Mouse (Mus musculus) thymus, postnatal 4 days (tissue): Measurements from ENCODE around the gene Prdx3.
"Not testable (repeated sequence)": the region's sequence is repeated elsewhere in the genome, so short reads cannot be mapped to it uniquely, and the experiment has no call there.

Experiments used
- DNase-seq: peaks from one replicate; pipeline ENCODE4 v3.0.0; 2021

The Prdx3 gene

GRCm38 (mm10) chr19:60874064-60874694, at the start of gene Prdx3:
Prdx3 (minus strand) TSS chr19:60874556.
- DNase-seq: peak; percentile 98

GRCm38 (mm10) chr19:60916869-60917570, 42.7 kb upstream of the Prdx3 start:
- no peak for DNase-seq

GRCm38 (mm10) chr19:60915862-60916261, 41.5 kb upstream of the Prdx3 start:
- DNase-seq: no peak

- DNase-seq: no peak
Observed at GRCm38 (mm10) chr19:60915236-60915635, 40.9 kb upstream of the Prdx3 start.

- no peak for DNase-seq
Observed at GRCm38 (mm10) chr19:60911653-60912052, 37.3 kb upstream of the Prdx3 start.

GRCm38 (mm10) chr19:60910304-60910703, 35.9 kb upstream of the Prdx3 start:
- DNase-seq: no peak

- DNase-seq: no peak
Observed at GRCm38 (mm10) chr19:60905477-60905876, 31.1 kb upstream of the Prdx3 start.

- no peak for DNase-seq
Observed at GRCm38 (mm10) chr19:60903971-60904370, 29.6 kb upstream of the Prdx3 start.

- DNase-seq: no peak
Observed at GRCm38 (mm10) chr19:60903139-60903538, 28.8 kb upstream of the Prdx3 start.

GRCm38 (mm10) chr19:60895251-60895880, 21.0 kb upstream of the Prdx3 start:
- no peak for DNase-seq

GRCm38 (mm10) chr19:60891934-60892547, 17.7 kb upstream of the Prdx3 start:
- peak; percentile 87 for DNase-seq

GRCm38 (mm10) chr19:60891123-60891470, 16.7 kb upstream of the Prdx3 start:
- no peak for DNase-seq

GRCm38 (mm10) chr19:60890391-60891122, 16.2 kb upstream of the Prdx3 start:
- no peak for DNase-seq

- peak; percentile 97 for DNase-seq
Observed at GRCm38 (mm10) chr19:60889714-60890315, 15.5 kb upstream of the Prdx3 start, which contains the start of gene Grk5. Grk5 (plus strand) TSS chr19:60889749.

GRCm38 (mm10) chr19:60889101-60889713, 14.9 kb upstream of the Prdx3 start:
- peak; percentile 54 for DNase-seq

GRCm38 (mm10) chr19:60887637-60888036, 13.3 kb upstream of the Prdx3 start:
- DNase-seq: no peak

- DNase-seq: no peak
Observed at GRCm38 (mm10) chr19:60883129-60883528, 8.8 kb upstream of the Prdx3 start.

- peak; percentile 18 for DNase-seq
Observed at GRCm38 (mm10) chr19:60873501-60873900, 855 bp downstream of the Prdx3 start.

GRCm38 (mm10) chr19:60872272-60872671, 2.1 kb downstream of the Prdx3 start:
- DNase-seq: no peak

GRCm38 (mm10) chr19:60871366-60871765, 3.0 kb downstream of the Prdx3 start:
- no peak for DNase-seq

- no peak for DNase-seq
Observed at GRCm38 (mm10) chr19:60870489-60870888, 3.9 kb downstream of the Prdx3 start.

- not testable (repeated sequence) for DNase-seq
Observed at GRCm38 (mm10) chr19:60866169-60866568, 8.2 kb downstream of the Prdx3 start.
